Mouse (Mus musculus) retina, postnatal 1 day (tissue): ENCODE data around the gene Polr2i.
"Not testable (repeated sequence)": the region's sequence is repeated elsewhere in the genome, so short reads cannot be mapped to it uniquely, and the experiment has no call there.

ENCODE experiments used
- DNase-seq: peaks from one replicate; pipeline ENCODE4 v3.0.0-alpha.2; 2012

Gene Polr2i

DNA sequence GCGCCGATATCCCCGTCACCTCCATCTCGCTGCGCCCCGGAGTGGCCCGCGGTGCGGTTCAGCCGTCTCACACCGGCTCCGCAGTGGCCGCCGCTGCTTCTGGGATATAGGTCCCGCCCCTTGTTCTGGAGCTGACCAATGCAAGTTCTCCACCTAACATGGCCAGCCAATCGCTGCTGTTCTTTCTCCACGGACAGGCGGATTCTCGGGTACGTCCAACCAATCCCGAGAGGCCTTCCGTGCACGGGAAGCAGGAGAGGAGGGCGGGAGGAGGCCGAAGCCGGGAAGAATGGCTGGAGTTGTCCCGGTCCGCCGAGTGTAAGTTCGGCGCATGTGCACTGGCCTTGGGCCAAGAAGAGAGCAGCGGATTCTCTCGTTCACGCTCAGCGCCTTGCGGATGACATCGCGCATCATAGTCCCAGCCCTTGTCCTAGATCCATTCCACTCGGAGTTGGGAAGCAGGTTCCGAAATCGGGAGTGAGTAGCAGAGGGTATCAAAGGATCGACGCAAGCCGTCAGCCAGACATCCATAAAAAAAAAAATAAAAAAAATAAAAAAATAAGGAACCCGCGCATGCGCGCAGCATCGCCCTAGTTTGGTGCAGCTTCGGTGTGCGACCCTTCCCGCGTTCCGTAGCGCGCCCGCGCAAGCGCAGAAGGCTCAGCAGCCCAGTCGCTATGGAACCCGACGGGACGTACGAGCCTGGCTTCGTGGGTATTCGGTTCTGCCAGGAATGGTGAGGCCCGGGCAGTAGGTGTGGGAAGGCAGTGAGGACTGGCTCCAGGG lies at the start of gene Polr2i, which contains the start of gene Tbcb:
Polr2i (plus strand) TSS at position 280 of the 786 bp plus-strand sequence.
Tbcb (minus strand) TSS at position 604 of the 786 bp plus-strand sequence.
- peak; percentile 100 for DNase-seq

- not testable (repeated sequence) for DNase-seq
Observed at GRCm38 (mm10) chr7:30183189-30183588, 48.6 kb upstream of the Polr2i start.

DNA sequence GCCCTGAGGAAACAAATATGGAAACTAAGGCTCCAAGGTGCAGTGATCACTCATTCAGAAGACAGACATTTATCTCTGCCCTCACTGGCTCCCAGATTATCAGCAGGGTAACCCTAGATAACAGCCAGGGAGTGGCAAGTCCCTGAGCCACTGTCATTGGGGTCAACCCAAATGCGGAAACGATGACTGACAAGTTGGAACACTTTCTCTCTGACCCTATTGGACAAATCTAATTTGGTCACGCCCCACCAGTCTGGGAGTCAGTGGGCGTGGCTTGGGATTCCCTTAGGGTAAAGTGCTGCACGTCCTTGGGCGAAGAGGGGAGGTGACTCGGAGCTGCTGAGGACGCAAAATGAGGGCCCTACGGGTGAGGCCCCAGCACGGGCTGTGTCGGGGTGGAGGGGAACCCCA lies 47.9 kb upstream of the Polr2i start, which contains the start of gene Cox7a1:
Cox7a1 (plus strand) TSS at position 266 of the 411 bp plus-strand sequence.
- peak; percentile 93 for DNase-seq

GRCm38 (mm10) chr7:30184641-30185348 lies 47.0 kb upstream of the Polr2i start:
- no peak for DNase-seq

- DNase-seq = no peak
Observed at GRCm38 (mm10) chr7:30188344-30189115, 43.2 kb upstream of the Polr2i start.

GRCm38 (mm10) chr7:30189116-30189491 lies 42.6 kb upstream of the Polr2i start:
- no peak for DNase-seq

GRCm38 (mm10) chr7:30192088-30192487 lies 39.7 kb upstream of the Polr2i start:
- DNase-seq = no peak

GRCm38 (mm10) chr7:30193013-30193412 lies 38.7 kb upstream of the Polr2i start:
- DNase-seq = no peak

- peak; percentile 78 for DNase-seq
Observed at GRCm38 (mm10) chr7:30193581-30194100, 38.1 kb upstream of the Polr2i start.

GRCm38 (mm10) chr7:30194101-30194831 lies 37.5 kb upstream of the Polr2i start:
- DNase-seq = no peak

- DNase-seq = peak; percentile 96
Observed at GRCm38 (mm10) chr7:30194884-30195283, 36.9 kb upstream of the Polr2i start.

DNA sequence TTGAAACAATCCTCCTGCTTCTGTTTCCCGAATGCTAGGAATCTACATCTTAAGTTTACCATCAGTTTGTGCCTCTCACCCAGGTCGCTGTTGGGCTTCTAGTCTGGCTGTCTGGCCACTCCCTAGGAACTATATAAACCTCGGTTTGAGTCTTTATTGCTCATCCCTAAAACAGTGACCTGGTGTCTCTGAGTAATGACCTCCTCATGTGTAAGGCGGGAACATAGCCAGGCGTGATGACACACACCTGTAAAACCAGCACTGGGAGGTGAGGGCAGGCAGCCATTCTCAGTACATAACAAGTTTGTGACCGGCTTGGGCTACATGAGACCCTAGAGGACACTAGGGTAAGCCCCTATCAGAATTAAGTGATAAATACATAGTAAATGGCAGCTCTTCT lies 36.3 kb upstream of the Polr2i start:
- DNase-seq = no peak

- no peak for DNase-seq
Observed at GRCm38 (mm10) chr7:30196171-30196570, 35.6 kb upstream of the Polr2i start.

DNA sequence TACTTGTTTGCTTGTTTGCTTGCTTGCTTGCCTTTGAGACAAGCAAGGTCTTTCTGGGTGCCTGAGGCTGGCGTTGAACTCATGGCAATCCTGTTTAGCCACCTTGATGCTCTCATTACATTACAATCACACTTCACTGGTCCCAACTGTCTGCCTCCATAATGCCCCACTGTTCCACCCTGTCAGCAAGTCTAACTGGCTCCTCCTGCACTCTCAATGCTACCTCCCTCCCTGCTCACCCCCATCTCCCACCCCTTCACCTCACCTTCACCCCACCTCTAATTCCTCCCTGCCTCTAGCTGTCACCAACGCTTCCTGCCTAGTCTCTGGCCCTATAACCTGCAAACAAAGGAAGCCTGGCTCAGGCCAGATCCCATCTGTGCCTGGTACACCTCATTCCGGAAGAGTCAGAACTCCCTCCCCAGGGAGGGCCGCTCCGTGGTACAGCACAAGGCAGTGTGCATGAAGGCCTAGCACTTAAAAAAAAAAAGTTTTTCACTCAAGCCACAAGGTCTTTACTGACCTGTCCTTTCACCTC lies 34.1 kb upstream of the Polr2i start:
- DNase-seq = no peak

DNA sequence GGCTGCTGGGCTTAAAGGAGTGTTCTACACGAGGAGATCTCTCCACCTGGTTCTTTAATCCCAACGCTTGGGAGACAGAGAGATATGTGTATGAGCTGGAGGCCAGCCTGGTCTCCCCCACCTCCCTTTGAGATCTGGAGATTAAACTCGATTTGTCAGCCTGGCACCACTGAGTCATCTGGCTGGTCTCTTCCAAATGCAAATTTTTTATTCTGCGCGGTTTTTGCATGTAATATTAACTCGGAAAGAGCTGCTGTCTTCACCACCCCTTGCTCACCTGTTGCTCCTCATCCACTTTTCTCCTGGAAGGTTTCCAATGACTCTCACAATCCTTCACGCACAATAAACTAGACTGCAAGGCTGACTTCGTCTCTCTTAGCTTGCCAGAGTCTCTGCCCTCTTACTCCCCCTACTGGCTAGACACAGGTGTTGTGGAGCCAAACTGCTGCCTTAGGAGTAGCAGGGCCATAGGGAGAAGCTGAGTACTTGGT lies 33.2 kb upstream of the Polr2i start, which contains the start of gene Capns1:
Capns1 (minus strand) TSS at position 331 of the 491 bp plus-strand sequence.
- peak; percentile 91 for DNase-seq

DNA sequence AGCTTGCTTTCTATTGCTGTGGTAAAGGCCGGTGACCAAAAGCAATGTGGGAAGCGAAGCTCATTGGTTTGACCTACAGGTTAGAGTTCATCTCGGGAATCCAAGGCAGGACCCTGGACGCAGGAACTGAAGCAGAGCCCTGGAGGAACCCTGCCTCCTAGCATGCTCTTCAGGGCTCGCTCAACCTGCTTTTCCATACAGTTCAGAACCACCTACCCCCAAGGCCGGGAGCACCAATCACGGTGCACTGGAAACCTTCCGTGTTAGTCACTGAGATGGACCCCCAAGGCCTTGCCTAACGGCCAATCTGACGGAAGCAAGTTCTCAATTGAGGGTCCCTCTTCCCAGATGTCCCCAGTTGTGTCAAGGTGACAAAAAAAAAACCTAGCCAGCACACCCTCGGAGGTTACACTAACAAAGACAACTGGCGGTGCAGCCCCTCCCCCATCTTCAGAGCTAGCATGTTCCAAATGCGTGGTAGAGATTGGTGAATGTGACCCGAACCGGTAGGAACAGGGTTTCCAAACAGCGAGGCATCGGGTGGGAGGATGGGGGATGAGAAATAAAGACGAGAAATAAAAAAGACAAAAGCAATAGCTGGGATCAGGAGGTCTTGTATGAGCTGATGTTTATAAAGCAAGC lies 32.1 kb upstream of the Polr2i start:
- no peak for DNase-seq

DNA sequence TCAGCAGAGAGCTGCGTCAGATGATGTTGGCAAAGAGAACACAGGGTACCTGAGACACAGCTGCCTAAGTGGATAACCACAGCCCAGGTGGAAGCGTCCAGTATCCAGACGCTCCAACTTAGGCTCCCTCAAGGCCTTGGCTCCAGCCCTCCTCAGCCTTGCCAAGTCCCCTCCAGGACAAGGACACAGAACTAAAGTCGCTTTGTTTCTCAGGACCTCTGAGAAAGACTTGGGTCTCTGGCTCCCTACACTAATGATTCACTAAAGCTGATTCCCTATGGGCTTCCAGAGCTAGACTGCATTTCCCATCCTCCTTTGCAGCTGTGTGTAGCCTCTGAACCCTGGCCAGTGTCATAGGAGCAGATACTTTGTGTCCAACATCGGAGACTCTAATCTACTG lies 31.5 kb upstream of the Polr2i start:
- no peak for DNase-seq

DNA sequence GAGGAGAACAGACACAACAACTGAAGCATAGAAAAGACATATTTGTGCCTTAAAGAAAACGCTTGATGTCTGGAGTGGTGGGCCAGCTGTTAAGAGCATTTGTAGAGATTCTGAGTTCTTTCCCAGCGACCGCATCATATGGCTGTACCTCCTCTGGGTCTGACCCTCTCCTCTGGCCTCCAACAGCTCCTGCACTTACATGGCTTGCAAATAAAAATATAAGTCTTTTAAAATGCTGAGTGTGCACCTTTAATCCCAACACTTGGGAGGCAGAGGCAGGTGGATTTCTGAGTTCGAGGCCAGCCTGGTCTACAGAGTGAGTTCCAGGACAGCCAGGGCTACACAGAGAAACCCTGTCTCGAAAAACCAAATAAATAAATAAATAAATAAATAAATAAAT lies 31.1 kb upstream of the Polr2i start:
- not testable (repeated sequence) for DNase-seq

- no peak for DNase-seq
Observed at GRCm38 (mm10) chr7:30202895-30203690, 28.7 kb upstream of the Polr2i start.

GRCm38 (mm10) chr7:30204380-30204779 lies 27.4 kb upstream of the Polr2i start:
- no peak for DNase-seq
